Mouse (Mus musculus) embryo, embryonic 11.5 days (tissue): ENCODE measurements around the gene Ppm1n.
A peak's percentile ranks its signal among the peaks of the same experiment; 100 is the strongest.

Source experiments
- DNase-seq: peaks from one replicate; pipeline ENCODE4 v3.0.0-alpha.2; 2012; ENCODE audit warnings: low read depth, low spot score

Gene Ppm1n

GRCm38 (mm10) chr7:19279581-19280114 lies at the start of gene Ppm1n:
Gene Ppm1n, minus strand, starts transcription at chr7:19280064.
- no peak for DNase-seq

GRCm38 (mm10) chr7:19328425-19328824 lies 48.6 kb upstream of the Ppm1n start:
- DNase-seq: no peak

- no peak for DNase-seq
These were observed 47.9 kb upstream of the Ppm1n start for GRCm38 (mm10) chr7:19327782-19328181.

GRCm38 (mm10) chr7:19327128-19327527 lies 47.3 kb upstream of the Ppm1n start:
- peak; percentile 80 for DNase-seq

- DNase-seq: peak; percentile 75
These were observed 46.5 kb upstream of the Ppm1n start for GRCm38 (mm10) chr7:19326359-19326758.

GRCm38 (mm10) chr7:19325262-19326199 lies 45.7 kb upstream of the Ppm1n start:
- DNase-seq: no peak

- DNase-seq: no peak
These were observed 44.4 kb upstream of the Ppm1n start for GRCm38 (mm10) chr7:19324221-19324620.

- DNase-seq: no peak
These were observed 42.6 kb upstream of the Ppm1n start for GRCm38 (mm10) chr7:19322489-19322888.

- no peak for DNase-seq
These were observed 41.6 kb upstream of the Ppm1n start for GRCm38 (mm10) chr7:19321464-19321863.

GRCm38 (mm10) chr7:19320637-19321036 lies 40.8 kb upstream of the Ppm1n start:
- DNase-seq: no peak

- DNase-seq: peak; percentile 96
These were observed 40.0 kb upstream of the Ppm1n start for GRCm38 (mm10) chr7:19319906-19320305.

- DNase-seq: no peak
These were observed 39.6 kb upstream of the Ppm1n start for GRCm38 (mm10) chr7:19319458-19319857.

- no peak for DNase-seq
These were observed 38.8 kb upstream of the Ppm1n start for GRCm38 (mm10) chr7:19318676-19319075.

- no peak for DNase-seq
These were observed 38.3 kb upstream of the Ppm1n start for GRCm38 (mm10) chr7:19318201-19318600.

- no peak for DNase-seq
These were observed 36.7 kb upstream of the Ppm1n start for GRCm38 (mm10) chr7:19316451-19317161.

- no peak for DNase-seq
These were observed 34.2 kb upstream of the Ppm1n start for GRCm38 (mm10) chr7:19314033-19314432.

- no peak for DNase-seq
These were observed 32.1 kb upstream of the Ppm1n start for GRCm38 (mm10) chr7:19311991-19312390.

- DNase-seq: peak; percentile 92
These were observed 30.2 kb upstream of the Ppm1n start, which contains the start of gene Fosb for GRCm38 (mm10) chr7:19309884-19310641. Gene Fosb, minus strand, starts transcription at chr7:19310051.

GRCm38 (mm10) chr7:19309278-19309883 lies 29.5 kb upstream of the Ppm1n start:
- no peak for DNase-seq

- peak; percentile 91 for DNase-seq
These were observed 28.8 kb upstream of the Ppm1n start for GRCm38 (mm10) chr7:19308454-19309277.
